Mouse (Mus musculus): ENCODE data around the gene Mccc1. TPM values are rescaled to one million over a fixed set of nuclear protein-coding genes. Genes with fewer than 3 reads are reported as not detected.

The Mccc1 gene
- polyA plus RNA-seq, 1 experiment from 2014 or later: 101 TPM

DNA sequence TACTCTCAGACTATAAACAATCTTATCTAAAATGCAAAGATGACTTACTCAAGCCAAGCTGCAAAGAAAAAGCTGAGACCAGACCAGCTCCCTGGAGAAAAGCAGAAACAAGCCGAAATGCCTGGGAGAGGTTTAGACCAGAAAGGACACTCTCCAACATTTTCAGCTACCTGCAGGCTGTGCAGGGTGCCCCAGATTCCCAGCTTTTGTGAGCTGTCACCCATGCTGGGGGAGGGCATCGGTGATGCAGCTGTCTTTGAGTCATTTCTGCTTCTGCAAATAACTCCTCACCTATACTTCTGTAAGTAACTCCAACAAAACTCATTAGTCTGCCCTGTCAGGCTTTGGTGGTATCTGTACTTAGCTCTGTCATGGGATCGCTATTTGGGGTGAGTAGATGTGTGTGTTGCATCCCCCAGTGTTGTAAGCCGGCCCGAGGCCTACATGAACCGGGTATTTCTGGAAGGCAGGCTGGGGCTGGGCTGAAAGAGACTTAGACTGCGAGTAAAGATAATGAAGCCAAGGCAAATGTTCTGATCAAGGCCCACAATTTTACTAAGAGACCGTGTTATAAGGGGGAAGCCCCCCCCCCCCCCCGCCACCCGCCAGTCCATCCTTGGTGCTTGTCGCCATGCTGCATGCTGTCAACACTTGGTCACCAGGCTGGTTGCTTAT is 45.4 kb downstream of the Mccc1 start:
- no peak overlapping the region for H3K27ac ChIP-seq
- H3K4me1 ChIP-seq (replicated peaks; ENCODE audit: insufficient read depth, low read length): no peaks in the 10 kb centered on the region
- H3K4me2 ChIP-seq (ENCODE audit: low read length): no peak overlapping the region
- H3K4me3 ChIP-seq (replicated peaks; ENCODE audit: low read depth, low read length): no peak overlapping the region
- no peaks in the 10 kb centered on the region for H3K9me3 ChIP-seq (replicated peaks; ENCODE audit: low read length)
- H3K36me3 ChIP-seq (ENCODE audit: insufficient read depth, low read length): peaks cover 4% of the 10 kb centered on the region; the same call in 1 of the 2 replicates
- no peak for TF ChIP-seq CTCF (IDR thresholded peaks at IDR 0.05; ENCODE audit: low read depth)
- ATAC-seq (replicated peaks; ENCODE audit: low FRiP score, low read depth): no peak
- no peak overlapping the region for H3K9ac ChIP-seq (ENCODE audit: low read depth, low read length)
- DNase-seq (ENCODE audit: low spot score): no peak
- H3K27me3 ChIP-seq (ENCODE audit: insufficient read depth, low read length): no peaks in the 10 kb centered on the region
- 92% methylated on average over 11 of the region's 11 CpGs for WGBS

DNA sequence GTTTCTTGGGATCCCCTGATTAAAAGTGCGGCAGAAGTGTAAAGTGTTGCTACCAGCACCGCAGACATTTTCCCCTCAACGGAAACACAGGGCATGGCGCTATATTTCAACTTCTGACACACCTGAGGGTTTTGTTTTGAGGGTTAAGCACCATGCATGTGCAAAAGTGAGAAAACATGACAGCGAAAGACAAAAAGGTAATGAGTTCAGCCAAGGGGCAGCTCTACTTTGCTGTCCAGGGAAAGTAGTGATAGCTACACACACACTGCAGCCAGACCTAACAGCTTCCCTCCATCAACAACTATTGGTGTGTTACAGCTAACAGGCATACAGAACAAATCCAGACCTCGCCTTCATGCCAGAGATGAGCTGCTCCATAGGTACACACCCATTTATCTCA is 46.7 kb downstream of the Mccc1 start:
- Histone ChIP-seq H3K4me1 (replicated peaks; ENCODE audit: insufficient read depth, low read length) (no peaks in the 10 kb centered on the region), H3K4me2 (ENCODE audit: low read length) (no peak overlapping the region), H3K4me3 (replicated peaks; ENCODE audit: low read depth, low read length) (no peak overlapping the region), H3K9me3 (replicated peaks; ENCODE audit: low read length) (no peaks in the 10 kb centered on the region), H3K27ac (no peak overlapping the region), H3K27me3 (ENCODE audit: insufficient read depth, low read length) (no peaks in the 10 kb centered on the region), H3K36me3 (ENCODE audit: insufficient read depth, low read length) (no peaks in the 10 kb centered on the region), H3K9ac (ENCODE audit: low read depth, low read length) (no peak overlapping the region)
- no peak for TF ChIP-seq CTCF (IDR thresholded peaks at IDR 0.05; ENCODE audit: low read depth)
- ATAC-seq (replicated peaks; ENCODE audit: low FRiP score, low read depth): no peak
- DNase-seq (ENCODE audit: low spot score): no peak
- 86% methylated on average over 6 of the region's 6 CpGs for WGBS

DNA sequence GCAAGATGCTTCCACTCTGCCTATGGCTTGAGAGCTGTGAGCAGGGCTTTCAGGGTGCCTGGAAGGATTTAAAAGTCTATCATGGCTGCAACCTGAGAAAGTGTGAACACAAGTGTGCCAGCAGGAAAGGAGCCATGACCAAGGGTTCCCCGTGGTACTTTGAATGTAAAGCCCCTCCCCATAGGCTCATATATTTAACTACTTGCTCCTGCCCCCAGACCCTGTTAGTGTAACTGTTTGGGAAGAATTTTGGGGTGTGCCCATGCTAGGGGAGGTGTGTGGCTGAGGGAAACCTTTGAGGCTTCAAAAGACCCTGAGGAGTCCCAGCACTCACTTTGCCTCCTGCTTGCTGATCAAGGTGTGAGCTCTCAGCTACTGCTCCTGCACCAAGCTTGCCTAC is 47.3 kb downstream of the Mccc1 start:
- Histone ChIP-seq H3K4me3 (replicated peaks; ENCODE audit: low read depth, low read length) (no peak overlapping the region), H3K27ac (no peak overlapping the region), H3K27me3 (ENCODE audit: insufficient read depth, low read length) (no peaks in the 10 kb centered on the region), H3K9me3 (replicated peaks; ENCODE audit: low read length) (no peaks in the 10 kb centered on the region), H3K4me1 (replicated peaks; ENCODE audit: insufficient read depth, low read length) (no peaks in the 10 kb centered on the region), H3K9ac (ENCODE audit: low read depth, low read length) (no peak overlapping the region), H3K4me2 (ENCODE audit: low read length) (no peak overlapping the region), H3K36me3 (ENCODE audit: insufficient read depth, low read length) (no peaks in the 10 kb centered on the region)
- TF ChIP-seq CTCF (IDR thresholded peaks at IDR 0.05; ENCODE audit: low read depth): no peak
- no peak for ATAC-seq (replicated peaks; ENCODE audit: low FRiP score, low read depth)
- 24% methylated on average over 1 of the region's 1 CpGs for WGBS
- no peak for DNase-seq (ENCODE audit: low spot score)

DNA sequence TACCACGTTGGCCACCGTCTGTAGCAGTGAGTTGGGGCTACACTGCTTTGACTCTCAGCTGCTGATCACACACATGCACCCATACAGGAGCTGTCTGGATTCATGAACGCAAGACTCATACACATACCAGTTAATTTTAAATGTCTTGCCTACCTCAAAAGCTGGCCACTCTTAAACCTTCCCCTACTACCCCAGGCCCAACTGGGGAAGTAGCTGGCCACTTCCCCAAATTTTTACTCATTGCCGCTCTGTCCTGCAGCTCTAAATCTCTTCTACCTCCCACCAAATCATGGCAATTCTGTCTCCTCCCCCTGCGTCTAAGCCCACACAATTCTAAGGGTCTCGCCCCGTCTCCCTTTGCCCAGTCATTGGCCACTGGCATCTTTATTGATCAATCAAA is 52.3 kb downstream of the Mccc1 start:
- H3K27me3 ChIP-seq (ENCODE audit: insufficient read depth, low read length): no peaks in the 10 kb centered on the region
- no peaks in the 10 kb centered on the region for H3K4me1 ChIP-seq (replicated peaks; ENCODE audit: insufficient read depth, low read length)
- no peak overlapping the region for H3K4me2 ChIP-seq (ENCODE audit: low read length)
- ATAC-seq (replicated peaks; ENCODE audit: low FRiP score, low read depth) (no peak), DNase-seq (ENCODE audit: low spot score) (no peak)
- no peak overlapping the region for H3K27ac ChIP-seq
- 91% methylated on average over 7 of the region's 7 CpGs for WGBS
- no peaks in the 10 kb centered on the region for H3K36me3 ChIP-seq (ENCODE audit: insufficient read depth, low read length)
- H3K4me3 ChIP-seq (replicated peaks; ENCODE audit: low read depth, low read length): no peak overlapping the region
- TF ChIP-seq CTCF (IDR thresholded peaks at IDR 0.05; ENCODE audit: low read depth): no peak
- H3K9me3 ChIP-seq (replicated peaks; ENCODE audit: low read length): no peaks in the 10 kb centered on the region
- H3K9ac ChIP-seq (ENCODE audit: low read depth, low read length): no peak overlapping the region

DNA sequence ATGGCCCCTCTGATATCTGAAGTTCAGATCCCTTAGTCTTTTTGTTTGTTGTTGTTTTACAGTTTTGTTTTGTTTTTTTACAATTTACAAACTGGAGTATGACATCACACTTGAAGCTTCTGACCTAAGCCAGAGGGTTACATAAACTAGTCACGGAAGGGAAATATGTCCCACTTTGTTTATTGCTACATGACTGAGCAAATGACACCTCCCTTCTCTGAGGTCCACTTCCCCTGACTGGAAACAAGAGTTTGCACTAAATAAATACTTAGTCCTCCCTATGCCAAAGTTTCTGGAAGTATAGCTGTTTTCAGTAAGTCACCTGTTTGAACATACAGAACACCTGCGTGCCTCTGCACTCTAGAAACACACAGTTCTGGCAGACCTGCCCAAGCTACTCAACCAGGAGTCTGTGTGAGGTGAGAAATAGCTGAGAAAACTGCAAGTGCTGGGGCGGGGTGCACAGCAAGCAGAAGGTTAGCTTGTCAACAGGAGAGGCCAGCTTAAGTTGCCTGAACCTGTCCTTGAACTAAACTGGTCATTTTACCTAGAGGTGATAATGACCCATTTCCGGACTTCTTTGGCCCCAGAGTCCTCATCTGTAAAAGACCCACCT is 59.9 kb downstream of the Mccc1 start:
- no peak for ATAC-seq (replicated peaks; ENCODE audit: low FRiP score, low read depth)

DNA sequence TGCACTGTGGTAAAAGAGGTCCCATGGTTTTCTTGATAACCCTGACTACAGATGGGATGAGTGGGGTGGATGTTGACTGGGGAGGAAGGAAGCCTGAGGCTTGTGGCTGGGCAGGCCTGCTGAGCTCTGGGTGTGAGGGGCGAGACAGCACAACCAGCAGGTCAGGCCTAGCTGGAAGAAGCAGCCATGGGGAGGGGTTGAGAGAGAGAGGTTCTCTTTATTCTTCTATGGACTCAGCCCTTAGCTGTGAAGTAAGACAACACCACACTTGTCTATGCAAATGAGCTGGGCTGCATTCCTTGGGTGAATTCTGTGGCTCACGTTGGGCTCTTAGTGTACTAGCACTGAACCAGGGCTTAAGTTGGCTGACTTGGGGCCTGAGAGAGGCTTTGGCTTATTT is 60.4 kb downstream of the Mccc1 start:
- Histone ChIP-seq H3K4me3 (replicated peaks; ENCODE audit: low read depth, low read length) (no peak overlapping the region), H3K4me2 (ENCODE audit: low read length) (no peak overlapping the region), H3K9ac (ENCODE audit: low read depth, low read length) (no peak overlapping the region), H3K9me3 (replicated peaks; ENCODE audit: low read length) (no peaks in the 10 kb centered on the region), H3K36me3 (ENCODE audit: insufficient read depth, low read length) (no peaks in the 10 kb centered on the region), H3K4me1 (replicated peaks; ENCODE audit: insufficient read depth, low read length) (no peaks in the 10 kb centered on the region), H3K27me3 (ENCODE audit: insufficient read depth, low read length) (no peaks in the 10 kb centered on the region), H3K27ac (no peak overlapping the region)
- ATAC-seq (replicated peaks; ENCODE audit: low FRiP score, low read depth) (no peak), DNase-seq (ENCODE audit: low spot score) (no peak)
- TF ChIP-seq CTCF (IDR thresholded peaks at IDR 0.05; ENCODE audit: low read depth): no peak
- 37% methylated on average over 2 of the region's 2 CpGs for WGBS

More for the DNA sequence above, 59.9 kb downstream of the Mccc1 start:
- H3K4me1 ChIP-seq (replicated peaks; ENCODE audit: insufficient read depth, low read length): no peaks in the 10 kb centered on the region
- H3K4me2 ChIP-seq (ENCODE audit: low read length): no peak overlapping the region
- DNase-seq (ENCODE audit: low spot score): no peak
- WGBS: 83% methylated on average over 4 of the region's 4 CpGs
- H3K36me3 ChIP-seq (ENCODE audit: insufficient read depth, low read length): no peaks in the 10 kb centered on the region
- no peak overlapping the region for H3K9ac ChIP-seq (ENCODE audit: low read depth, low read length)
- no peaks in the 10 kb centered on the region for H3K27me3 ChIP-seq (ENCODE audit: insufficient read depth, low read length)
- H3K27ac ChIP-seq: no peak overlapping the region
- TF ChIP-seq CTCF (IDR thresholded peaks at IDR 0.05; ENCODE audit: low read depth): no peak
- no peak overlapping the region for H3K4me3 ChIP-seq (replicated peaks; ENCODE audit: low read depth, low read length)
- no peaks in the 10 kb centered on the region for H3K9me3 ChIP-seq (replicated peaks; ENCODE audit: low read length)

Measured in kidney, postnatal 0 days (tissue).